Mouse (Mus musculus): ENCODE data around the gene Gapdh.
"Not testable (repeated sequence)": the region's sequence is repeated elsewhere in the genome, so short reads cannot be mapped to it uniquely, and the experiment has no call there.

Gapdh gene

GRCm38 (mm10) chr6:125166861-125167650, 789 bp upstream of the Gapdh start:
- DNase-seq (ENCODE audit: low spot score) = peak; percentile 70

- peak; percentile 98 for DNase-seq (ENCODE audit: low spot score)
Measured at GRCm38 (mm10) chr6:125165328-125165891, 857 bp downstream of the Gapdh start.

GRCm38 (mm10) chr6:125164672-125165327, 1.5 kb downstream of the Gapdh start:
- peak; percentile 80 for DNase-seq (ENCODE audit: low spot score)

- DNase-seq (ENCODE audit: low spot score) = peak; percentile 50
Measured at GRCm38 (mm10) chr6:125163801-125164657, 2.2 kb downstream of the Gapdh start.

- not testable (repeated sequence) for DNase-seq (ENCODE audit: low spot score)
Measured at GRCm38 (mm10) chr6:125162615-125163305, 3.5 kb downstream of the Gapdh start.

GRCm38 (mm10) chr6:125161971-125162370, 4.3 kb downstream of the Gapdh start:
- peak; percentile 84 for DNase-seq (ENCODE audit: low spot score)

GRCm38 (mm10) chr6:125160854-125161760, 5.2 kb downstream of the Gapdh start:
- DNase-seq (ENCODE audit: low spot score) = peak; percentile 34

- DNase-seq (ENCODE audit: low spot score) = no peak
Measured at GRCm38 (mm10) chr6:125160558-125160853, 5.8 kb downstream of the Gapdh start.

GRCm38 (mm10) chr6:125159773-125160557, 6.3 kb downstream of the Gapdh start:
- DNase-seq (ENCODE audit: low spot score) = no peak

- DNase-seq (ENCODE audit: low spot score) = no peak
Measured at GRCm38 (mm10) chr6:125158944-125159492, 7.2 kb downstream of the Gapdh start.

GRCm38 (mm10) chr6:125156903-125157614, 9.2 kb downstream of the Gapdh start:
- peak; percentile 93 for DNase-seq (ENCODE audit: low spot score)

GRCm38 (mm10) chr6:125156491-125156890, 9.8 kb downstream of the Gapdh start:
- DNase-seq (ENCODE audit: low spot score) = peak; percentile 43

- DNase-seq (ENCODE audit: low spot score) = no peak
Measured at GRCm38 (mm10) chr6:125155262-125155661, 11.0 kb downstream of the Gapdh start.

GRCm38 (mm10) chr6:125154550-125154949, 11.7 kb downstream of the Gapdh start:
- DNase-seq (ENCODE audit: low spot score) = peak; percentile 32

GRCm38 (mm10) chr6:125153682-125154081, 12.6 kb downstream of the Gapdh start:
- DNase-seq (ENCODE audit: low spot score) = no peak

- no peak for DNase-seq (ENCODE audit: low spot score)
Measured at GRCm38 (mm10) chr6:125153018-125153389, 13.3 kb downstream of the Gapdh start.

GRCm38 (mm10) chr6:125152212-125153017, 13.9 kb downstream of the Gapdh start:
- no peak for DNase-seq (ENCODE audit: low spot score)

- DNase-seq (ENCODE audit: low spot score) = no peak
Measured at GRCm38 (mm10) chr6:125149569-125149950, 16.7 kb downstream of the Gapdh start.

Data from retina, embryonic 14.5 days (tissue).